Mouse (Mus musculus) right cerebral cortex, adult 18-20 months (tissue): ENCODE data around the gene 4921504E06Rik.

ENCODE experiments used
- DNase-seq: peaks from one replicate; pipeline ENCODE4 v3.0.0; 2022; ENCODE audit warnings: mixed read lengths

4921504E06Rik gene

GRCm38 (mm10) chr2:19553821-19554592, at the start of gene 4921504E06Rik:
TSS of gene 4921504E06Rik (minus strand) at chr2:19553914.
- peak; percentile 95 for DNase-seq

- no peak for DNase-seq
These were observed 47.7 kb upstream of the 4921504E06Rik start for GRCm38 (mm10) chr2:19601386-19601925.

DNA sequence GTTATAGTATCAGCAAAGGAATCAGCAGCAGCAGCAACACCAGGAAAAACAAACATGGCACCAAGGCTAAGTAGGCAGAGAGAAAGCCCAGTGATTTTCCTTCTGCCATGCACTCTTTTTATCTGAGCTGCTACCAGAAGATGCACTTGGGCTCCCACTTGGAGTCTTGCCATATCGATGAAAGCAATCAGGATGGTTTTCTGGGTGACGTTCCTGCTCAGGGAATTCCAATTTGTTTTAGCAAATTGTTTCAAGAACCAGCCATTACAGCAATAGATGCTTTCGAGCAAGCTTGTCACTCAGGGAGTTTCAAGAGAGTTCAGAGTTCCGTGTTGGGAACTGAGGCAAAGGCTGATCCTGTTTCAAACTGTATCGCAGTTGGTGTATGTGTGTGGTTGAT, 47.1 kb upstream of the 4921504E06Rik start:
- DNase-seq: no peak

DNA sequence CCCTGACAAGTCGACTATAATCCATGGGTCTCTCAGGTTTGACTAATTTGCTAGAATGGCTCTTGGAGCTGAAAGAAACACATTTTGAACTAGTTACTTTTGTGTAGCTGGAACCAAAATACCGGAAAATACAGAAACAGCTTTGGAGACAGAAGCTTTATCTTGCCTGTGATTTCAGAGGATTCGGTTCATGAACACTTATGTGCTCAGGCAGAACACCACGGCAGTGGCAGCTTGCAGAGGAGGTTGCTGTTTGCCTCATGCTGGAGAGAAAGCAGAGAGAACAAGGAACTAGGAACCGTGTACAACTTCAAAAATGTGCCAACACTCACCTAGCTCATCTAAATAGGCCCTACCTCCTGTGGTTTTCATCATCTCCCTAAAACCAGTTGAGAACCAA, 46.1 kb upstream of the 4921504E06Rik start:
- DNase-seq: peak; percentile 30

DNA sequence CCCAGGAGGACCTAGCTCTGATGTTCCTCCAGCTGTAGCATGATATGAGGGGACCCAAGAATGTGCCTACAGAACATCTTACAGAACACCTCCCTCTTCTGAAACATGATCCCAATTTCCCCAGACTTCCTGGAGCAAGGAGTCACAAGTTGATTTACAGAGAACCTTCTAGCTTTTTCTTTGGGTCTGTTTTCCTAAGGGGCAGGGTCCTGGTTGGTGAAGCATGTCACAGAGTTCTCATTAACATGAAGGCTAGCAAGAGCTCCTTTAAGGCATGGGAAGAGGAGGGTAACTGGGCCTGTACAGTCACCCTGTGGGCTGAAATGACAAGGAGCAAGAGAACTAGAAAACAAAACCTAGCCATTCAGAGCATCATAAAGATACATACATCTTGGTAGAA, 43.3 kb upstream of the 4921504E06Rik start:
- no peak for DNase-seq

GRCm38 (mm10) chr2:19596426-19596825, 42.7 kb upstream of the 4921504E06Rik start:
- DNase-seq: no peak

GRCm38 (mm10) chr2:19594856-19595255, 41.1 kb upstream of the 4921504E06Rik start:
- peak; percentile 24 for DNase-seq

DNA sequence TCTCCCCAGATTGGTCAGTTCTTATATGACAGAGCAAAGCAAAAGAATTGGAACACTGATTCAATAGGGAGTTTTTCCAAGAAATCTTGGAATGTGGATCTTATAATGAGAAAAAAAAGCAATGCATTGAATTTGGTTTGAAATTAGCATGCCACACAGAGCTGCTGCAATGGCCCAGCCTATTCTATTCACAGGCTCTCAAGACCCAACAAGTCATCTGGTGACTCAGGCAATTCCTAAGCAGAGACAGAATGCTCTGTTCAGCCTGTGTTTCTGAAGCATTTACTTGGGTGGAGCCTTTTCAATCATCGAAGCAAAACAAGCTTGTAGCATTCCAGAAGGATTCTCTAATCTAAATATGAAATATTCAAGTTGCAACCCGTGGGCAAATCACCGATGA, 26.1 kb upstream of the 4921504E06Rik start:
- DNase-seq: no peak

- no peak for DNase-seq
These were observed 25.5 kb upstream of the 4921504E06Rik start for GRCm38 (mm10) chr2:19579180-19579579.

- DNase-seq: no peak
These were observed 8.6 kb upstream of the 4921504E06Rik start for GRCm38 (mm10) chr2:19562114-19562829.

DNA sequence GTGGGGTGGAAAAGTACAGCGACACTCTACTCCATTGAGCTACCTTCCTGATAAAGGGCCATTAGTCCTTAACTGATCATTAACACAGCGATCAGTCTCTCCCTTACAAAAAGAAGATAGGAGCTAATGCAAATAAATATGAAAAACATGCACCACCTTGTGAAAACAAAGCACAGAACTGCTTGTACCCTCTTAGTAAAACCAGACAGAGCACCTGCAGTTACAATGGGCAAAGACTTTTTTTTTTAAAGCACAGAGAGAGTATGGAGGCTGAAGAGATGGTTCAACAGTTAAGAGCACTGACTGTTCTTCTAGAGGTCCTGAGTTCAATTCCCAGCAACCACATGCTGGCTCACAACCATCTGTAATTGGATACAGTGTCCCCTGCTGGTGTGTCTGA, 6.9 kb upstream of the 4921504E06Rik start:
- no peak for DNase-seq

DNA sequence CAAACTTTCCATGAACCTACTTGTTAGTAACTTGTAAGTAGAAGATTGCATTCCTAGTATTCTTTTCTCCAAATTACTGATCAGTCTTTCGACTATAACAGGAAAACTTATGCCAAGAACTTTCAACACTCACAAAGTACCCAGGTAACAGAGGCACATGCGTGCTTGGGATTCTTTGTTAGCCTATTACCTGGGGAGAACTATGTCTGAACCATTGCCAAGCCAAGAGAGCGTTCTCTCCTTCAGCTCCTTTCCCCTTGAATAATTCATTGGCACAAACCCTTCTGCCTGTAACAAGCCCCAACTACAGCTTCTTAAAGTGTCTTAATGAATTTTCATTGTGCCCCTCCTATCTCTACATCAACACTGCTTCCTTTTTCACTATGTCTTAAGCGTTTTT, 6.4 kb upstream of the 4921504E06Rik start:
- DNase-seq: no peak

GRCm38 (mm10) chr2:19551396-19551795, 2.3 kb downstream of the 4921504E06Rik start:
- no peak for DNase-seq

DNA sequence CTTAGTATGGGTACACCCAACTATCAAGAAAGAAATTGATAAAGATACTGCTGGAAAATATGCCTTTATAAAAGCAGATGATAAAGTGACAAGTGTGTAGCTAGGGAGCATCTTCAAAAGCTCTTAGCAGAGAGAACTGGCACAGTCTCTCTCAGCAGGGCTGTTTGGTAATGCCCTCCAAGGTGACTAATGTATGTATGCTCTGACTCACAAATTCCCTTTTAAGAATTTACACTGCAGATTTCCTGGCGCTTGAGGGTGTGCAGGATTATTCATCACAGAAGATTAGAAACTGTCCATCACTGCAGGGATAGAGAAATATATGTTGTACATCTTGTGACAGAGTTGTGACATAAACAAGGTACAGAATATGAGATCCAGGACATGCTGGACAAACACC, 12.8 kb downstream of the 4921504E06Rik start:
- DNase-seq: peak; percentile 37

- DNase-seq: no peak
These were observed 24.3 kb downstream of the 4921504E06Rik start for GRCm38 (mm10) chr2:19529428-19529827.

DNA sequence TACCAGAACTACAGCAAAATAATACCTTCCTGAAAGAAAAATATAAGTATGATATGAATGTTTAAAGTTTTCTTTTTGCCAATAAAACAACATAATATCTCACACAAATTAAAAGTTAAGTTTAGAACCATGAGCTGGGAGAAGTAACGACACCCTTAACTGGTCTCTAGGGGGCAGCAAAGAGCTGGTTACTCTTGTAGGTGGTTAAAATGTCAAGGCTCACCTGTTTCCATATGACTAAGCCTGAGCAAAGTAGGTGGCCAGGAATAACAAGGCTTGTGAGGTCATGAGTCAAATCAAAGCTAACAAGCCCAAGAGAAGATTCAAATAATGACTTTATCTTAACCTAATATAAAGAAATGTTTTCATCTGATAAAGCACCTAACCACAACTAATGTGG, 24.9 kb downstream of the 4921504E06Rik start:
- peak; percentile 60 for DNase-seq

DNA sequence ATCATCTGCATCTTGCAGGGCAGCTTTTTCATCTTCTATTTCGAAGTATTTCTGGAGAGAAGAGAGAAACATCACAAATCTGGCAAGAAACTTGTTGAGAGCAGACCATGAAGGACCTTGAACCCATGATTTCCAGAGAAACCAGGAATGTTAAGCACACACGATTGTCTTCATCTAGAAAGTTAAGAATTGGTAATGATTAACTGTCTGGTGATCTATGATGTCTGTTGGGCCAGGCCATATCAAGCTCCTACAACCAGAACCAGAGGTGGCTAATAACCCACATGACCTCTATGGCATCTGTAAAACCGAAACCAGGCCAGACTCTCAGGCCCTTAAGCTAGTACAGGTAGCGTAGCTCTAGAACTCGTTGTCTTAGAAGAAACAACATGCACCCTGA, 29.6 kb downstream of the 4921504E06Rik start:
- DNase-seq: no peak

- DNase-seq: peak; percentile 49
These were observed 32.1 kb downstream of the 4921504E06Rik start for GRCm38 (mm10) chr2:19521662-19522061.

- DNase-seq: no peak
These were observed 33.1 kb downstream of the 4921504E06Rik start for GRCm38 (mm10) chr2:19520617-19521016.

DNA sequence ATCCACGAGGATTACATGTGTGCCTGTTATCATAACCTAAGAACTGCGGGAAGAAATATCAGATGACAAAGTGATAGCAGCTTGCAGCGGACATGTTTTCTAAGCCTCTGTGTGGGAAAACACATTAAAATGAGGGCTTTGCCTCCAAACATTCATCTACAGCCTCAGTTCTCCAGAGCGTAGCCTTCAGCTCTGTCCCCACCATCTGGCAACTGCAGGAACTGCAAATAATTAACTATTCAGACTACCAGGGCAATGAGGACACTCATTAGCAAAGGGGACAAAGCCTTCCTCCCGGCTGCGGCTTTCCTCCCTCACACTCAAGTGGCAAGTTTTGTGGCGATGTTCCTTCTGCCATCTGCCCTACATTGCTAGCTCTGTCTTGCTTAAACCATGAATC, 33.9 kb downstream of the 4921504E06Rik start:
- DNase-seq: peak; percentile 67

DNA sequence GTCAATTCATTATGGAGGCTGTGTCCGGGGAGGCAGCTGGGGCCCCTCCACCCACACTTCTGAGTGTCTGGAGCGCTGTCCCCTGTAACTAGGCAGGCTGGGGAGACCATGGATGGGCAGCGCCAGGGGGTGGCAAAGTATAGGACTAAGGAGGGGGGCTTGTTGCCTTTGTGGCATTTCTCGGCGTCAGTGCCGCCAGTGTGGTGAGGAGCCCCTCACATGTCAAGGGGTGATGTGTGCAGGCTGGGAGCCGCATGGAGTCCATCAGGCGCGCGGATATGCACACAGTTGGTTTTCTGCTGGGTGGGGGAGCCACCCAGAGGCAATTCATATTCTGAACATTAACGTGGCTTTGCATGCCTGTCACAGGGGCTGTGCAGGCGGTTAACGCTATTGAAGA, 35.8 kb downstream of the 4921504E06Rik start:
- DNase-seq: no peak

GRCm38 (mm10) chr2:19512381-19512780, 41.3 kb downstream of the 4921504E06Rik start:
- DNase-seq: no peak

GRCm38 (mm10) chr2:19511032-19511431, 42.7 kb downstream of the 4921504E06Rik start:
- DNase-seq: no peak

DNA sequence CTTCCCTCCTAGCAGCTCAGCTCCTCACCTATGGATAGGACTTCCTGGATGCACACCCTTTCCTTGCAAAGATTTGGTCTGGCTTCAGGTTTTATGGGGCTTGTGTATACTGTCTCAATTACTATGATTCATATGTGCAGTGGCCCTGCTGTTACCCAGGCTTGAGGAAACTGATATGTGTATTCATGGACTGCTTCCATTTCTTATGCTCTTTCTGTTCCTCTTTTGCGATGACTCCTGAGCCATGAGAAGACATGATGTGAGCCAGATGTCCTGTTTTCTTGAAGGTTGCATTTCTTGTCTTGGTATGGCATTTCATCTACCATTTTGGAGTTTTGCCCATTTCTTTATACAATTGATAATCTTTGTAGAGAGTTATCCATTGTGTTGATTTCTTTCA, 48.0 kb downstream of the 4921504E06Rik start:
- no peak for DNase-seq
